Mouse (Mus musculus): ENCODE results near the gene Arhgap15. TPM values are rescaled to one million over a fixed set of nuclear protein-coding genes. Genes with fewer than 3 reads are reported as not detected.

Arhgap15 gene
- polyA plus RNA-seq, 1 experiment from 2014 or later = 1.4 TPM

- 86% methylated on average over 7 of the region's 7 CpGs for WGBS
- ATAC-seq (replicated peaks; ENCODE audit: insufficient number of reproducible peaks, insufficient read depth, low FRiP score, low read depth) = no peak
- H3K4me1 ChIP-seq (replicated peaks) = no peaks in the 10 kb centered on the region
These were observed 466.9 kb downstream of the Arhgap15 start for GRCm38 (mm10) chr2:44215506-44215905.

GRCm38 (mm10) chr2:44217811-44218210 lies 469.2 kb downstream of the Arhgap15 start:
- no peak for ATAC-seq (replicated peaks; ENCODE audit: insufficient number of reproducible peaks, insufficient read depth, low FRiP score, low read depth)
- WGBS = 82% methylated on average over 6 of the region's 6 CpGs

More at GRCm38 (mm10) chr2:44215506-44215905, 466.9 kb downstream of the Arhgap15 start:
- Histone ChIP-seq H3K9me3 (replicated peaks) (no peaks in the 10 kb centered on the region), H3K27me3 (no peaks in the 10 kb centered on the region), H3K27ac (no peak overlapping the region), H3K4me2 (no peak overlapping the region), H3K4me3 (no peak overlapping the region), H3K36me3 (no peaks in the 10 kb centered on the region), H3K9ac (no peak overlapping the region)

GRCm38 (mm10) chr2:44218317-44218716 lies 469.7 kb downstream of the Arhgap15 start:
- Histone ChIP-seq H3K36me3 (no peaks in the 10 kb centered on the region), H3K27ac (no peak overlapping the region), H3K4me3 (no peak overlapping the region), H3K9ac (no peak overlapping the region), H3K4me1 (replicated peaks) (0 out of 2 replicates have a peak, but pooled peaks cover 4% of the 10 kb centered on the region), H3K4me2 (no peak overlapping the region), H3K27me3 (no peaks in the 10 kb centered on the region), H3K9me3 (replicated peaks) (no peaks in the 10 kb centered on the region)
- 52% methylated on average over 8 of the region's 8 CpGs for WGBS
- no peak for ATAC-seq (replicated peaks; ENCODE audit: insufficient number of reproducible peaks, insufficient read depth, low FRiP score, low read depth)

More at GRCm38 (mm10) chr2:44217811-44218210, 469.2 kb downstream of the Arhgap15 start:
- no peak overlapping the region for H3K4me3 ChIP-seq
- H3K27me3 ChIP-seq = no peaks in the 10 kb centered on the region
- no peak overlapping the region for H3K4me2 ChIP-seq
- H3K9me3 ChIP-seq (replicated peaks) = no peaks in the 10 kb centered on the region
- 0 out of 2 replicates have a peak, but pooled peaks cover 4% of the 10 kb centered on the region for H3K4me1 ChIP-seq (replicated peaks)
- no peak overlapping the region for H3K27ac ChIP-seq
- H3K9ac ChIP-seq = no peak overlapping the region
- H3K36me3 ChIP-seq = no peaks in the 10 kb centered on the region

- 0 out of 2 replicates have a peak, but pooled peaks cover 4% of the 10 kb centered on the region for H3K4me1 ChIP-seq (replicated peaks)
- WGBS = 29% methylated on average over 2 of the region's 2 CpGs
- no peak for ATAC-seq (replicated peaks; ENCODE audit: insufficient number of reproducible peaks, insufficient read depth, low FRiP score, low read depth)
- no peak overlapping the region for H3K4me3 ChIP-seq
- H3K27me3 ChIP-seq = no peaks in the 10 kb centered on the region
- H3K9me3 ChIP-seq (replicated peaks) = no peaks in the 10 kb centered on the region
- H3K9ac ChIP-seq = no peak overlapping the region
- peak overlapping the region; percentile 27 for H3K4me2 ChIP-seq
- H3K36me3 ChIP-seq = no peaks in the 10 kb centered on the region
- H3K27ac ChIP-seq = no peak overlapping the region
These were observed 473.1 kb downstream of the Arhgap15 start for GRCm38 (mm10) chr2:44221686-44222085.

- no peak overlapping the region for H3K27ac ChIP-seq
- no peaks in the 10 kb centered on the region for H3K36me3 ChIP-seq
- no peak for ATAC-seq (replicated peaks; ENCODE audit: insufficient number of reproducible peaks, insufficient read depth, low FRiP score, low read depth)
- no peak overlapping the region for H3K9ac ChIP-seq
- no peaks in the 10 kb centered on the region for H3K27me3 ChIP-seq
- H3K4me3 ChIP-seq = no peak overlapping the region
- 19% methylated on average over 6 of the region's 6 CpGs for WGBS
- H3K9me3 ChIP-seq (replicated peaks) = no peaks in the 10 kb centered on the region
- 0 out of 2 replicates have a peak, but pooled peaks cover 4% of the 10 kb centered on the region for H3K4me1 ChIP-seq (replicated peaks)
- peak overlapping the region; percentile 27 for H3K4me2 ChIP-seq
These were observed 473.6 kb downstream of the Arhgap15 start for GRCm38 (mm10) chr2:44222176-44222753.

GRCm38 (mm10) chr2:44234856-44235255 lies 486.2 kb downstream of the Arhgap15 start:
- Histone ChIP-seq H3K4me1 (replicated peaks) (no peaks in the 10 kb centered on the region), H3K36me3 (no peaks in the 10 kb centered on the region), H3K27ac (no peak overlapping the region), H3K4me3 (no peak overlapping the region), H3K4me2 (no peak overlapping the region), H3K27me3 (no peaks in the 10 kb centered on the region), H3K9ac (no peak overlapping the region), H3K9me3 (replicated peaks) (no peaks in the 10 kb centered on the region)
- no peak for ATAC-seq (replicated peaks; ENCODE audit: insufficient number of reproducible peaks, insufficient read depth, low FRiP score, low read depth)
- 79% methylated on average over 1 of the region's 1 CpGs for WGBS

- ATAC-seq (replicated peaks; ENCODE audit: insufficient number of reproducible peaks, insufficient read depth, low FRiP score, low read depth) = no peak
- 62% methylated on average over 7 of the region's 7 CpGs for WGBS
These were observed 493.2 kb downstream of the Arhgap15 start for GRCm38 (mm10) chr2:44241657-44242454.

GRCm38 (mm10) chr2:44242628-44243255 lies 494.1 kb downstream of the Arhgap15 start:
- H3K9ac ChIP-seq = no peak overlapping the region
- no peaks in the 10 kb centered on the region for H3K9me3 ChIP-seq (replicated peaks)
- no peaks in the 10 kb centered on the region for H3K27me3 ChIP-seq
- no peaks in the 10 kb centered on the region for H3K4me1 ChIP-seq (replicated peaks)
- WGBS = 77% methylated on average over 15 of the region's 15 CpGs
- H3K4me2 ChIP-seq = no peak overlapping the region
- no peak for ATAC-seq (replicated peaks; ENCODE audit: insufficient number of reproducible peaks, insufficient read depth, low FRiP score, low read depth)
- H3K36me3 ChIP-seq = no peaks in the 10 kb centered on the region
- H3K4me3 ChIP-seq = no peak overlapping the region
- no peak overlapping the region for H3K27ac ChIP-seq

More at GRCm38 (mm10) chr2:44241657-44242454, 493.2 kb downstream of the Arhgap15 start:
- Histone ChIP-seq H3K4me1 (replicated peaks) (no peaks in the 10 kb centered on the region), H3K36me3 (no peaks in the 10 kb centered on the region), H3K4me2 (no peak overlapping the region), H3K9ac (no peak overlapping the region), H3K27ac (no peak overlapping the region), H3K4me3 (no peak overlapping the region), H3K27me3 (no peaks in the 10 kb centered on the region), H3K9me3 (replicated peaks) (no peaks in the 10 kb centered on the region)

GRCm38 (mm10) chr2:44255343-44255742 lies 506.7 kb downstream of the Arhgap15 start:
- WGBS = 75% methylated on average over 4 of the region's 4 CpGs
- Histone ChIP-seq H3K4me1 (replicated peaks) (no peaks in the 10 kb centered on the region), H3K36me3 (no peaks in the 10 kb centered on the region), H3K9me3 (replicated peaks) (no peaks in the 10 kb centered on the region), H3K27me3 (no peaks in the 10 kb centered on the region), H3K4me2 (no peak overlapping the region), H3K4me3 (no peak overlapping the region), H3K27ac (no peak overlapping the region), H3K9ac (no peak overlapping the region)
- ATAC-seq (replicated peaks; ENCODE audit: insufficient number of reproducible peaks, insufficient read depth, low FRiP score, low read depth) = no peak

- 82% methylated on average over 2 of the region's 2 CpGs for WGBS
- no peaks in the 10 kb centered on the region for H3K4me1 ChIP-seq (replicated peaks)
- H3K9ac ChIP-seq = no peak overlapping the region
- H3K36me3 ChIP-seq = no peaks in the 10 kb centered on the region
- no peak overlapping the region for H3K4me2 ChIP-seq
- no peaks in the 10 kb centered on the region for H3K27me3 ChIP-seq
- no peak for ATAC-seq (replicated peaks; ENCODE audit: insufficient number of reproducible peaks, insufficient read depth, low FRiP score, low read depth)
- no peak overlapping the region for H3K4me3 ChIP-seq
- H3K27ac ChIP-seq = no peak overlapping the region
- no peaks in the 10 kb centered on the region for H3K9me3 ChIP-seq (replicated peaks)
These were observed 509.3 kb downstream of the Arhgap15 start for GRCm38 (mm10) chr2:44257946-44258345.

Measured in heart, embryonic 15.5 days (tissue).